Mouse (Mus musculus) neutrophil, adult 65 days (primary cell): ENCODE data around the gene AI597479. TPM values are rescaled to one million over a fixed set of nuclear protein-coding genes. Genes with fewer than 3 reads are reported as not detected.

Source experiments
- total RNA-seq: library from RNA; stranded (reverse); gene quantifications from 2 replicates; pipeline ENCODE4 v1.2.4, GENCODE M21; 2023

The AI597479 gene
- 3.8 and 5.2 TPM in 2 replicates for total RNA-seq

GRCm38 (mm10) chr1:43098031-43098984, at the start of gene AI597479, which contains the start of gene Tgfbrap1:
AI597479 (plus strand) TSS chr1:43098710.
Tgfbrap1 (minus strand) TSS chr1:43098637.

Other genes with a start within 250 kb of the AI597479 start
- 15.7 and 19.8 TPM in 2 replicates for gene Mrps9, start 247.5 kb upstream of the AI597479 start, total RNA-seq
- gene Gpr45, start 145.8 kb upstream of the AI597479 start, total RNA-seq: not detected in 2 replicates
- gene Tgfbrap1, start 73 bp upstream of the AI597479 start, total RNA-seq: 16.0 and 21.1 TPM in 2 replicates
- 2.4 TPM in 2 replicates for gene Fhl2, start 98.3 kb downstream of the AI597479 start, total RNA-seq